Mouse (Mus musculus) cerebellum, adult 2 months (tissue): ENCODE results near the gene Rad51b.

ENCODE experiments used
- CTCF ChIP-seq: fragments of 200-500 bp; IDR thresholded peaks from 2 replicates; pipeline ENCODE4 v1.5.1; 2011; ENCODE audit warnings: low read depth, mild to moderate bottlenecking, control low read depth, low read length, moderate library complexity, borderline replicate concordance; ENCODE audit not compliant: insufficient read depth
- POLR2A ChIP-seq: fragments of 200-500 bp; IDR thresholded peaks from 2 replicates; pipeline ENCODE4 v1.6.1; 2011; ENCODE audit warnings: low read length, control low read depth, borderline replicate concordance; ENCODE audit not compliant: insufficient read depth

DNA sequence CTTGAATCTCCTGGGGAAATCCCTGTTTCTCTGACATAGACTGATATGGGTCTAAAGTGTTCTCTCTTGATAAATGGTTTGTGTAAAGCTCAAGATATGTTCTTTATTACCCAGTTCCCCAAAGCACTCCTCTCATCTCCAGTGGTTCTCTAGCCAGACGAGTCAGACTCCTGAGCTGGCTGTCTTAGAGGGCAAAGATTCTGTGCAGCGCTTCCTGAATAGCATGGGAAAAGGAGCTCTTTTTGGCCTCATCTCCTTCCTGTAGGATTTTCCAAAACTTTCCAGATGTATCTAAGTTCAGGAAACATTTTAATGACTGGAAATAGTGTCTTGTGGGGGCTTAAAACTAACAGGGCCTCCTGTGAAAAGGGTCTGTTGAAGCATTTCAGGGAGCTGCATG is 483.7 kb downstream of the Rad51b start:
- TF ChIP-seq CTCF (no peak), POLR2A (no peak)
